Mouse (Mus musculus) erythroblast, adult 5-6 weeks (primary cell): Measurements from ENCODE around the gene Slc2a12. TPM values are rescaled to one million over a fixed set of nuclear protein-coding genes. Genes with fewer than 3 reads are reported as not detected.

ENCODE experiments used
- ATAC-seq: replicated peaks from 2 replicates; pipeline ENCODE4 v1.8.0; 2016; ENCODE audit warnings: moderate number of reproducible peaks, mild to moderate bottlenecking, moderate TSS enrichment, inconsistent platforms; ENCODE audit not compliant: poor library complexity, low FRiP score, severe bottlenecking
- total RNA-seq, 2 experiments: library from RNA; stranded (forward) in 1 of 2; stranded (reverse) in 1 of 2; fragments of 150-400 nt in 1 of 2; fragments of 200-764, 138-1000 nt in 1 of 2; gene quantifications; 2 replicates each; pipeline versions ENCODE4 v1.2.3 to v1.2.4; 2015 to 2017; ENCODE audit warnings: low replicate concordance in 2 of 2

Slc2a12 gene
- total RNA-seq, 2 experiments from 2014 or later, result not detected

DNA sequence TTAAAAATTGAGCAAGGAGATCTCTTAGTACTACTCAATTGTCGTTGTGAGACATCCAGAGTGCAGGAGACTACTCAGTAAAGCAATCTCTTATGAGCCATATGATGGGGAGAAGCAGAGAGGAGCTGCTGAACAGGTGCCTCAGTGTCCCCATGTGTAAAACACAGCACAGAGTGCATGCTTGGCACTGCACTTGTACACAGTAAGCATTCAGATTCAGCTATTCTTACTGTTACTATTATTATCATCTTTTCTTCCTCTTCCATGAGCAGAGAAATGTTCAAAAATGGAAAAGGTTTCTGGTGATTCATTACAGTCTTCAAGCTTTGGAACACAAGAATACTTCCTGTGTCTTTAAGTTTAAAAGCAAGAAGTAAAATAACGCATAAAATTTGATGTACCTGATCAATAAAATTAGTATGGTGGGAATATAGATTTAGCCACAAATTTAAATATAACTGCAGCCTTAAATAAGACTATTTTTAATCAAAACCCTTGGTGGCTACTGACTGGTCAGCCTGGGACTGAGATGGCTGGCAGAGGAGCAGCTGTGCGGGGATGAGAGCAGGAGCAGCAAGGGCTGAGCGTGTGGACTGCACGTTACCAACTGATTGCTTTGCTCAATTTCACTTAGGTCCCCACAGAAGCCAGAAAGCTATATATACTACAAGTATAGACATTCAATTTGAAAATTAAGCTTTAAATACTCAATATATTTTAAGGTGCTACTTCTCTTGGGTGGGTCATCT lies 76.1 kb downstream of the Slc2a12 start:
- no peak for ATAC-seq

- ATAC-seq, result no peak
These were observed 80.4 kb downstream of the Slc2a12 start for GRCm38 (mm10) chr10:22725166-22725565.

- ATAC-seq, result no peak
These were observed 81.5 kb downstream of the Slc2a12 start for GRCm38 (mm10) chr10:22726295-22726694.

DNA sequence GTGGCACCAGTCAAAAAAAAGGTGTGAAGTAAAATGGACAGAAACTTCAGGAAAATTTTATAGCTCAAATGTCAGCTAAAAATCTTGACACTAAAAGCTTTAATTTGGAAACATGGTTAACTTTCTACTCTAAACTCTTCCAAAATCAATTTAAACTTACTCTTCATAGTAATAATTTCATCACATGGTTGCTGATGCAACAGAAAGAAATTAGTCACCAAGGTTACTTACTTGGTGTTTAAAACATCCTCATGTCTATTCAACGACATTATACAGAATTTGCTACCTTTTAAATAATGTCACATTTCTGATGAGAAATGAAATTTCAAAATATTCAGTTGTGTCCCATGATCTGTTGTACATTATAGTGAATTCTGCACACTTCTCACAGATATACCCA lies 83.4 kb downstream of the Slc2a12 start:
- no peak for ATAC-seq

DNA sequence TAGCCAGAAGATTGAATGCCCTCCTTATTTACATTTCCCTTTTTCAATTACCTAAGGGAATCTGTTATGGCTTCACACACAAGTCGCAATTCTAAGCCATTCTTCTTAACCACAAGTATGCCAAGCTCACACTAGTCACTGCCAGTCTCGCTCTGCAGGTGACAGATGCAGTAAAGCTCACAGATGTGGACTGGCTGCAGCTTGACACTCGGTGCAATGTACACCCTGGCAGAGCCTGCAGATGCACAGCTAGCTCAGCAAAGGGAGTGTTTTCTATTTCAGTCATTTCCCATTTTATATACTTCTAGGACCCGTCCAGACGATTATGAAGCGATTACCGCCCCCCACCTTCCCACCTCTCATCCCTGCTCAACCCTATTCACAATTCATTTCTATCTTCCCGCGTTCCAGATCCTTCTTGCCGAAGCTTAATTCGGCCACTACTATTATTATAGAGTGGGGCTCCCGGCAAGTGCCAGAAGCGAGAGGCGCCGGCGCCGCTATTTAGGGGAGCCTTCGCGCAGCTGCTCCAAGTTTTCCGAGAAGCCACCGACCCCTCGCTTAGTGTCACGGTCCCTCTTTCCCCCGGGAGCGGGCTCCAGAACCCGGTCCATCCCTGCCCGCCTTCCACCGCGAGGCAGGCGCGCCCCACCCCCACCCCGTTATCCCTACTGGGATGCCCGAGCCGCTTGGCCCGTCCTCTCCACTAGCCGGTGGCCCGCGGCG lies 85.6 kb downstream of the Slc2a12 start:
- ATAC-seq, result peak; percentile 65

DNA sequence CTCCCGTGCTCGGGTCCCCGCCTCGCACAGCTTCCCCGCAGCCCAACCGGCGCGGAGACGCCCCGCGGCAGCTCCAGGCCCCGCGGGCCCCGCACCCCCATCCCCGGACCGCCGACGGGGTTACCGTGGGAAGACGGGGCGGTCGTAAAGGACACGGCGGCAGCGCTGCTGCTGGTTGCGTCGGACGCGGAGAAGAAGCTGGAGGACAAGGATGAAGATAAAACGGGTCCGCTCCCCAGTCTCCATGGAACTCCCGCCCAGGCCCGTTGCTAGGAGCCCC lies 86.1 kb downstream of the Slc2a12 start:
- peak; percentile 65 for ATAC-seq

GRCm38 (mm10) chr10:22731272-22732093 lies 86.7 kb downstream of the Slc2a12 start, which contains the start of gene Tbpl1:
Tbpl1 (minus strand) TSS chr10:22731938.
- ATAC-seq, result peak; percentile 98

- ATAC-seq, result no peak
These were observed 87.4 kb downstream of the Slc2a12 start for GRCm38 (mm10) chr10:22732181-22732580.

GRCm38 (mm10) chr10:22745922-22746321 lies 101.1 kb downstream of the Slc2a12 start:
- no peak for ATAC-seq

- ATAC-seq, result no peak
These were observed 101.8 kb downstream of the Slc2a12 start for GRCm38 (mm10) chr10:22746334-22747322.

DNA sequence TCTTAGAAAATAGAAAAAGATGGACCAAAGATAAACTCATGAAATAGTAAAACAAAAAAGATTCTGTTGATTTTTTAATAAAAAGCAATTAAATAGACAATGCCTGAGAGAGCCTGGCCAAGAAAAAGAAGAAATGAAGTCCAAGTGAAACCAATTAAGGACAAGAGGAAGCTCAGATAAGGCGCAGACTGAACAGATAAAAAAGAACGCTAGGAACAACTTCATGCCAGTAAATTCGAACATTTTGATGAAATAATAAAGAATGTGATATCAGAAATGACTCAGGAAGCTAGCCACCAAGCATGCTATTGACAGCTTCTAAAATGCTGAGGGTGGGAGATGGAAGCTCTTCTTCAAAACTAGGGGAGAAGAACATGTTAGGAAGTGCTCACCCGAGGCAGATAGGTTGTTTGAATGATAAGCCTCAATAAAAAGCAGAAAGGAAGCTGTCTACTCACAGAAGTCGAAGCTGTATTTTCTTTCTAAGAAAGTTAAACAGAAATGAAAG lies 106.4 kb downstream of the Slc2a12 start:
- ATAC-seq, result no peak

Other genes with a start within 250 kb of the Slc2a12 start
- 5.6 and 17.9 TPM in 2 replicates for gene Tbpl1, start 86.9 kb downstream of the Slc2a12 start, total RNA-seq (2015; ENCODE audit: low replicate concordance)
- 14.4 and 21.3 TPM in 2 replicates for gene Tbpl1, start 86.9 kb downstream of the Slc2a12 start, total RNA-seq (2017; ENCODE audit: low replicate concordance)
- gene Tcf21, start 175.2 kb downstream of the Slc2a12 start, total RNA-seq (2015; ENCODE audit: low replicate concordance), result not detected in 2 replicates
- gene Tcf21, start 175.2 kb downstream of the Slc2a12 start, total RNA-seq (2017; ENCODE audit: low replicate concordance), result not detected in 2 replicates